Mouse (Mus musculus): ENCODE results near the gene Krt34.

The Krt34 gene

GRCm38 (mm10) chr11:99999091-99999490, 42.3 kb downstream of the Krt34 start:
- DNase-seq (ENCODE audit: low read depth), result no peak

GRCm38 (mm10) chr11:99994384-99994661, 47.0 kb downstream of the Krt34 start:
- no peak for DNase-seq (ENCODE audit: low read depth)

- no peak for DNase-seq (ENCODE audit: low read depth)
Measured at GRCm38 (mm10) chr11:99993620-99994383, 47.6 kb downstream of the Krt34 start, which contains the start of gene Krtap17-1. Gene Krtap17-1 (minus strand): TSS chr11:99993994.

GRCm38 (mm10) chr11:99990571-99990970, 50.8 kb downstream of the Krt34 start:
- DNase-seq (ENCODE audit: low read depth), result no peak

GRCm38 (mm10) chr11:99989881-99990405, 51.4 kb downstream of the Krt34 start:
- no peak for DNase-seq (ENCODE audit: low read depth)

- no peak for DNase-seq (ENCODE audit: low read depth)
Measured at GRCm38 (mm10) chr11:99988530-99988929, 52.8 kb downstream of the Krt34 start.

Data from c-Kit-positive CD71-positive TER-119-negative erythroid progenitor cells, embryonic 14.5 days (primary cell).